Mouse (Mus musculus): ENCODE data around the gene Map3k13. TPM values are rescaled to one million over a fixed set of nuclear protein-coding genes. Genes with fewer than 3 reads are reported as not detected.
A peak's percentile ranks its signal among the peaks of the same experiment; 100 is the strongest.

Map3k13 gene
- polyA plus RNA-seq, 1 experiment from 2014 or later: 0.67 TPM

GRCm38 (mm10) chr16:21916681-21917080, 122.5 kb downstream of the Map3k13 start:
- 60% methylated on average over 7 of the region's 7 CpGs for WGBS
- H3K36me3 ChIP-seq: peaks cover 25% of the 10 kb centered on the region
- H3K4me3 ChIP-seq: no peak overlapping the region
- H3K27ac ChIP-seq (replicated peaks): no peak overlapping the region
- no peak overlapping the region for H3K4me2 ChIP-seq
- no peak overlapping the region for H3K9ac ChIP-seq
- H3K4me1 ChIP-seq: 0 out of 2 replicates have a peak, but pooled peaks cover 4% of the 10 kb centered on the region
- no peak for ATAC-seq (ENCODE audit: extremely low read depth, insufficient number of reproducible peaks, low FRiP score, low TSS enrichment)
- H3K27me3 ChIP-seq (replicated peaks): no peaks in the 10 kb centered on the region
- no peaks in the 10 kb centered on the region for H3K9me3 ChIP-seq

GRCm38 (mm10) chr16:21928471-21928870, 134.3 kb downstream of the Map3k13 start:
- H3K27ac ChIP-seq (replicated peaks): no peak overlapping the region
- H3K9ac ChIP-seq: no peak overlapping the region
- H3K4me1 ChIP-seq: no peaks in the 10 kb centered on the region; the same call in 1 of the 2 replicates
- WGBS: 70% methylated on average over 13 of the region's 13 CpGs
- no peaks in the 10 kb centered on the region for H3K9me3 ChIP-seq
- ATAC-seq (ENCODE audit: extremely low read depth, insufficient number of reproducible peaks, low FRiP score, low TSS enrichment): no peak
- H3K4me2 ChIP-seq: no peak overlapping the region
- H3K27me3 ChIP-seq (replicated peaks): no peaks in the 10 kb centered on the region
- peaks cover 28% of the 10 kb centered on the region for H3K36me3 ChIP-seq
- no peak overlapping the region for H3K4me3 ChIP-seq

- ATAC-seq (ENCODE audit: extremely low read depth, insufficient number of reproducible peaks, low FRiP score, low TSS enrichment): peak; percentile 94
- WGBS: 1% methylated on average over 63 of the region's 63 CpGs
- peaks cover 5% of the 10 kb centered on the region for H3K36me3 ChIP-seq
These were observed 152.9 kb downstream of the Map3k13 start, which contains the start of gene Tmem41a for GRCm38 (mm10) chr16:21946761-21947715. Gene Tmem41a (minus strand): TSS chr16:21947552.

GRCm38 (mm10) chr16:21955591-21955990, 161.4 kb downstream of the Map3k13 start:
- H3K4me2 ChIP-seq: peak overlapping the region; percentile 55
- 41% methylated on average over 12 of the region's 12 CpGs for WGBS
- H3K9ac ChIP-seq: peak overlapping the region; percentile 64
- no peak for ATAC-seq (ENCODE audit: extremely low read depth, insufficient number of reproducible peaks, low FRiP score, low TSS enrichment)
- 0 out of 2 replicates have a peak, but pooled peaks cover 7% of the 10 kb centered on the region for H3K9me3 ChIP-seq
- peak overlapping the region; percentile 71 for H3K27ac ChIP-seq (replicated peaks)
- H3K36me3 ChIP-seq: no peaks in the 10 kb centered on the region
- no peaks in the 10 kb centered on the region for H3K27me3 ChIP-seq (replicated peaks)
- H3K4me1 ChIP-seq: peaks cover 14% of the 10 kb centered on the region
- 0 out of 2 replicates have a peak overlapping the region, but pooled peaks have one; percentile 1 for H3K4me3 ChIP-seq

More at GRCm38 (mm10) chr16:21946761-21947715, 152.9 kb downstream of the Map3k13 start, which contains the start of gene Tmem41a:
- peak within 1 kb of the TSS; percentile 91 for H3K4me2 ChIP-seq
- H3K27ac ChIP-seq (replicated peaks): peak within 1 kb of the TSS; percentile 84
- no peaks in the 10 kb centered on the region; the same call in 1 of the 2 replicates for H3K9me3 ChIP-seq
- peaks cover 21% of the 10 kb centered on the region for H3K4me1 ChIP-seq
- no peaks in the 10 kb centered on the region for H3K27me3 ChIP-seq (replicated peaks)
- H3K9ac ChIP-seq: peak within 1 kb of the TSS; percentile 88
- peak within 1 kb of the TSS; percentile 69 for H3K4me3 ChIP-seq

- WGBS: 60% methylated on average over 3 of the region's 3 CpGs
- H3K36me3 ChIP-seq: no peaks in the 10 kb centered on the region
- no peaks in the 10 kb centered on the region for H3K27me3 ChIP-seq (replicated peaks)
- no peak overlapping the region for H3K9ac ChIP-seq
- H3K27ac ChIP-seq (replicated peaks): no peak overlapping the region
- no peak for ATAC-seq (ENCODE audit: extremely low read depth, insufficient number of reproducible peaks, low FRiP score, low TSS enrichment)
- no peaks in the 10 kb centered on the region for H3K4me1 ChIP-seq
- no peak overlapping the region for H3K4me3 ChIP-seq
- no peak overlapping the region for H3K4me2 ChIP-seq
- H3K9me3 ChIP-seq: no peaks in the 10 kb centered on the region
These were observed 171.4 kb downstream of the Map3k13 start for GRCm38 (mm10) chr16:21965576-21965975.

- H3K4me3 ChIP-seq: no peak overlapping the region
- no peaks in the 10 kb centered on the region for H3K36me3 ChIP-seq
- H3K4me1 ChIP-seq: no peaks in the 10 kb centered on the region
- no peaks in the 10 kb centered on the region for H3K27me3 ChIP-seq (replicated peaks)
- H3K4me2 ChIP-seq: no peak overlapping the region
- H3K27ac ChIP-seq (replicated peaks): no peak overlapping the region
- no peaks in the 10 kb centered on the region for H3K9me3 ChIP-seq
- H3K9ac ChIP-seq: no peak overlapping the region
- WGBS: 74% methylated on average over 5 of the region's 5 CpGs
- ATAC-seq (ENCODE audit: extremely low read depth, insufficient number of reproducible peaks, low FRiP score, low TSS enrichment): no peak
These were observed 175.7 kb downstream of the Map3k13 start for GRCm38 (mm10) chr16:21969874-21970273.

GRCm38 (mm10) chr16:21970536-21970935, 176.4 kb downstream of the Map3k13 start:
- H3K4me2 ChIP-seq: no peak overlapping the region
- H3K36me3 ChIP-seq: no peaks in the 10 kb centered on the region
- no peaks in the 10 kb centered on the region for H3K4me1 ChIP-seq
- WGBS: 73% methylated on average over 6 of the region's 6 CpGs
- peaks cover 3% of the 10 kb centered on the region for H3K27me3 ChIP-seq (replicated peaks)
- H3K9me3 ChIP-seq: no peaks in the 10 kb centered on the region
- H3K27ac ChIP-seq (replicated peaks): no peak overlapping the region
- no peak for ATAC-seq (ENCODE audit: extremely low read depth, insufficient number of reproducible peaks, low FRiP score, low TSS enrichment)
- H3K9ac ChIP-seq: no peak overlapping the region
- H3K4me3 ChIP-seq: no peak overlapping the region

GRCm38 (mm10) chr16:21971446-21971845, 177.3 kb downstream of the Map3k13 start:
- no peak overlapping the region for H3K27ac ChIP-seq (replicated peaks)
- ATAC-seq (ENCODE audit: extremely low read depth, insufficient number of reproducible peaks, low FRiP score, low TSS enrichment): no peak
- peaks cover 12% of the 10 kb centered on the region for H3K27me3 ChIP-seq (replicated peaks)
- no peaks in the 10 kb centered on the region for H3K36me3 ChIP-seq
- H3K4me2 ChIP-seq: no peak overlapping the region
- H3K9me3 ChIP-seq: no peaks in the 10 kb centered on the region
- H3K4me3 ChIP-seq: no peak overlapping the region
- H3K9ac ChIP-seq: no peak overlapping the region
- H3K4me1 ChIP-seq: peaks cover 8% of the 10 kb centered on the region
- 72% methylated on average over 4 of the region's 4 CpGs for WGBS

GRCm38 (mm10) chr16:21976203-21976602, 182.1 kb downstream of the Map3k13 start:
- H3K4me1 ChIP-seq: peaks cover 9% of the 10 kb centered on the region
- 4% methylated on average over 16 of the region's 16 CpGs for WGBS
- peak overlapping the region; percentile 67 for H3K4me2 ChIP-seq
- H3K36me3 ChIP-seq: no peaks in the 10 kb centered on the region
- H3K27ac ChIP-seq (replicated peaks): no peak overlapping the region
- H3K4me3 ChIP-seq: peak overlapping the region; percentile 34
- peaks cover 18% of the 10 kb centered on the region for H3K27me3 ChIP-seq (replicated peaks)
- H3K9me3 ChIP-seq: no peaks in the 10 kb centered on the region
- no peak for ATAC-seq (ENCODE audit: extremely low read depth, insufficient number of reproducible peaks, low FRiP score, low TSS enrichment)
- H3K9ac ChIP-seq: peak overlapping the region; percentile 62

- Histone ChIP-seq H3K27me3 (replicated peaks) (peaks cover 18% of the 10 kb centered on the region), H3K4me3 (no peak overlapping the region), H3K4me2 (no peak overlapping the region), H3K9me3 (no peaks in the 10 kb centered on the region), H3K36me3 (no peaks in the 10 kb centered on the region), H3K4me1 (peaks cover 9% of the 10 kb centered on the region), H3K27ac (replicated peaks) (no peak overlapping the region), H3K9ac (no peak overlapping the region)
- WGBS: 83% methylated on average over 5 of the region's 5 CpGs
- no peak for ATAC-seq (ENCODE audit: extremely low read depth, insufficient number of reproducible peaks, low FRiP score, low TSS enrichment)
These were observed 183.2 kb downstream of the Map3k13 start for GRCm38 (mm10) chr16:21977347-21977746.

Data from heart, embryonic 13.5 days (tissue).